Mouse (Mus musculus) thymus, postnatal 4 days (tissue): ENCODE measurements at regions not wholly inside any gene's neighbourhood (a gene's known extent, or its start where the extent isn't known, plus 50 kb on each side); places are given as distances from the start of the nearest gene placed in this dataset.

Experiments
- DNase-seq: peaks from one replicate; pipeline ENCODE4 v3.0.0; 2021

GRCm38 (mm10) chr15:31087607-31088006 lies 136.5 kb upstream of the Dap start:
- DNase-seq, result no peak

- no peak for DNase-seq
Observed at GRCm38 (mm10) chr15:31091916-31092570, 132.1 kb upstream of the Dap start.

GRCm38 (mm10) chr15:31096206-31096605 lies 127.9 kb upstream of the Dap start:
- DNase-seq, result no peak

GRCm38 (mm10) chr15:31097301-31097700 lies 126.8 kb upstream of the Dap start:
- no peak for DNase-seq

GRCm38 (mm10) chr15:31104743-31105142 lies 119.4 kb upstream of the Dap start:
- no peak for DNase-seq

GRCm38 (mm10) chr15:31106907-31107306 lies 117.2 kb upstream of the Dap start:
- DNase-seq, result no peak

GRCm38 (mm10) chr15:31113216-31113615 lies 110.9 kb upstream of the Dap start:
- no peak for DNase-seq

GRCm38 (mm10) chr15:31117338-31117737 lies 106.8 kb upstream of the Dap start:
- peak; percentile 59 for DNase-seq

GRCm38 (mm10) chr15:31120147-31120546 lies 104.0 kb upstream of the Dap start:
- DNase-seq, result no peak

- no peak for DNase-seq
Observed at GRCm38 (mm10) chr15:31125784-31126183, 98.3 kb upstream of the Dap start.

GRCm38 (mm10) chr15:31126999-31127398 lies 97.1 kb upstream of the Dap start:
- no peak for DNase-seq

GRCm38 (mm10) chr15:31134891-31135290 lies 89.2 kb upstream of the Dap start:
- DNase-seq, result no peak

- no peak for DNase-seq
Observed at GRCm38 (mm10) chr15:31138637-31139036, 85.5 kb upstream of the Dap start.

- DNase-seq, result no peak
Observed at GRCm38 (mm10) chr15:31141750-31142149, 82.4 kb upstream of the Dap start.

GRCm38 (mm10) chr15:31148251-31149145 lies 75.6 kb upstream of the Dap start:
- DNase-seq, result no peak

GRCm38 (mm10) chr15:31149855-31150254 lies 74.3 kb upstream of the Dap start:
- DNase-seq, result no peak

GRCm38 (mm10) chr15:31150546-31151471 lies 73.3 kb upstream of the Dap start:
- DNase-seq, result peak; percentile 75

GRCm38 (mm10) chr15:31155141-31155540 lies 69.0 kb upstream of the Dap start:
- DNase-seq, result no peak

- DNase-seq, result peak; percentile 42
Observed at GRCm38 (mm10) chr15:31166543-31167105, 57.5 kb upstream of the Dap start.

- no peak for DNase-seq
Observed at GRCm38 (mm10) chr15:31167506-31167905, 56.6 kb upstream of the Dap start.

- no peak for DNase-seq
Observed at GRCm38 (mm10) chr15:31168191-31168590, 55.9 kb upstream of the Dap start.

- DNase-seq, result no peak
Observed at GRCm38 (mm10) chr15:31173309-31174115, 50.6 kb upstream of the Dap start.
